Mouse (Mus musculus) limb, embryonic 13.5 days (tissue): ENCODE data around the gene Tmem104. TPM values are rescaled to one million over a fixed set of nuclear protein-coding genes. Genes with fewer than 3 reads are reported as not detected.

Experiments used
- ATAC-seq: fragments of 200-750 bp; cut with Nextera tagmentation; 2 replicates; pipeline ENCODE4 v1.8.0; 2017; ENCODE audit warnings: low read depth, moderate number of reproducible peaks, moderate TSS enrichment; ENCODE audit not compliant: low FRiP score
- H3K27ac ChIP-seq: fragments of 300-500 bp; sonication (generic); 2 replicates; pipeline ENCODE4 v1.5.1; 2015; ENCODE audit warnings: inconsistent platforms, mild to moderate bottlenecking, moderate library complexity
- H3K27me3 ChIP-seq: fragments of 300-500 bp; sonication (generic); 2 replicates; pipeline ENCODE4 v1.6.1; 2015; ENCODE audit warnings: mild to moderate bottlenecking, inconsistent platforms
- H3K36me3 ChIP-seq: fragments of 300-500 bp; sonication (generic); 2 replicates; pipeline ENCODE4 v1.6.1; 2015; ENCODE audit warnings: inconsistent platforms, mild to moderate bottlenecking, moderate library complexity
- H3K4me1 ChIP-seq: fragments of 300-500 bp; sonication (generic); 2 replicates; pipeline ENCODE4 v1.6.1; 2015; ENCODE audit warnings: inconsistent platforms
- H3K4me2 ChIP-seq: fragments of 300-500 bp; sonication (generic); replicated peaks from 2 replicates; pipeline ENCODE4 v1.6.1; 2015; ENCODE audit warnings: inconsistent platforms, mild to moderate bottlenecking, moderate library complexity
- H3K4me3 ChIP-seq: fragments of 300-500 bp; sonication (generic); 2 replicates; pipeline ENCODE4 v1.5.1; 2015; ENCODE audit warnings: moderate library complexity, mild to moderate bottlenecking, inconsistent platforms
- H3K9ac ChIP-seq: fragments of 300-500 bp; sonication (generic); 2 replicates; pipeline ENCODE4 v1.6.1; 2015; ENCODE audit warnings: mild to moderate bottlenecking, inconsistent platforms
- H3K9me3 ChIP-seq: fragments of 300-500 bp; sonication (generic); 2 replicates; pipeline ENCODE4 v1.6.1; 2016; ENCODE audit warnings: inconsistent platforms
- WGBS: fragments of 180-500 bp; shearing (Covaris S2); methylation state at CpG from one replicate; pipeline ENCODE4 v1.1.7; 2015; 5-methylcytosine and 5-hydroxymethylcytosine counted together
- polyA plus RNA-seq: library from polyadenylated mRNA; unstranded; fragments of >200 nt; fragmentation: Nextera tagmentation; extraction: Ambion mirVana; gene quantifications from 2 replicates; pipeline ENCODE4 v1.2.1, GENCODE M21; 2015

The Tmem104 gene
- polyA plus RNA-seq, 1 experiment from 2014 or later, result 10.9 TPM

- WGBS, result 40% methylated on average over 14 of the region's 14 CpGs
- H3K4me3 ChIP-seq, result no peak overlapping the region
- peaks cover 58% of the 10 kb centered on the region for H3K27me3 ChIP-seq
- H3K9me3 ChIP-seq, result no peaks in the 10 kb centered on the region
- H3K9ac ChIP-seq, result no peak overlapping the region
- no peak for ATAC-seq
- H3K4me1 ChIP-seq, result peaks cover 42% of the 10 kb centered on the region
- H3K4me2 ChIP-seq, result no peak overlapping the region
- no peak overlapping the region for H3K27ac ChIP-seq
- H3K36me3 ChIP-seq, result no peaks in the 10 kb centered on the region
These were observed 39.7 kb downstream of the Tmem104 start for GRCm38 (mm10) chr11:115226811-115227491.

- Histone ChIP-seq H3K9me3 (no peaks in the 10 kb centered on the region), H3K4me1 (peaks cover 40% of the 10 kb centered on the region), H3K4me2 (no peak overlapping the region), H3K27me3 (peaks cover 61% of the 10 kb centered on the region), H3K4me3 (no peak overlapping the region), H3K27ac (no peak overlapping the region), H3K36me3 (no peaks in the 10 kb centered on the region), H3K9ac (no peak overlapping the region)
- ATAC-seq, result no peak
- WGBS, result 26% methylated on average over 12 of the region's 12 CpGs
These were observed 40.4 kb downstream of the Tmem104 start for GRCm38 (mm10) chr11:115227640-115228039.

GRCm38 (mm10) chr11:115228430-115228829 lies 41.1 kb downstream of the Tmem104 start:
- H3K9me3 ChIP-seq, result no peaks in the 10 kb centered on the region
- H3K9ac ChIP-seq, result no peak overlapping the region
- ATAC-seq, result no peak
- 50% methylated on average over 7 of the region's 7 CpGs for WGBS
- peaks cover 57% of the 10 kb centered on the region for H3K27me3 ChIP-seq
- no peak overlapping the region for H3K4me3 ChIP-seq
- no peak overlapping the region for H3K27ac ChIP-seq
- H3K4me1 ChIP-seq, result peaks cover 41% of the 10 kb centered on the region
- no peaks in the 10 kb centered on the region for H3K36me3 ChIP-seq
- H3K4me2 ChIP-seq, result no peak overlapping the region

GRCm38 (mm10) chr11:115229021-115229930 lies 42.0 kb downstream of the Tmem104 start:
- Histone ChIP-seq H3K4me3 (no peak overlapping the region), H3K4me1 (peaks cover 43% of the 10 kb centered on the region), H3K36me3 (no peaks in the 10 kb centered on the region), H3K27me3 (peaks cover 52% of the 10 kb centered on the region), H3K4me2 (no peak overlapping the region), H3K9me3 (no peaks in the 10 kb centered on the region), H3K9ac (no peak overlapping the region), H3K27ac (no peak overlapping the region)
- 49% methylated on average over 15 of the region's 15 CpGs for WGBS
- ATAC-seq, result no peak

- H3K27me3 ChIP-seq, result peaks cover 60% of the 10 kb centered on the region
These were observed 44.1 kb downstream of the Tmem104 start for GRCm38 (mm10) chr11:115231168-115231915.

GRCm38 (mm10) chr11:115231924-115232323 lies 44.6 kb downstream of the Tmem104 start:
- no peak overlapping the region for H3K4me2 ChIP-seq

More at GRCm38 (mm10) chr11:115231168-115231915, 44.1 kb downstream of the Tmem104 start:
- WGBS, result 45% methylated on average over 14 of the region's 14 CpGs
- H3K9ac ChIP-seq, result no peak overlapping the region
- no peak overlapping the region for H3K4me2 ChIP-seq
- no peaks in the 10 kb centered on the region for H3K36me3 ChIP-seq
- peaks cover 43% of the 10 kb centered on the region for H3K4me1 ChIP-seq
- no peak overlapping the region for H3K27ac ChIP-seq
- ATAC-seq, result no peak
- no peak overlapping the region for H3K4me3 ChIP-seq
- H3K9me3 ChIP-seq, result no peaks in the 10 kb centered on the region

GRCm38 (mm10) chr11:115232889-115233288 lies 45.6 kb downstream of the Tmem104 start:
- no peak for ATAC-seq
- H3K4me3 ChIP-seq, result no peak overlapping the region
- no peaks in the 10 kb centered on the region; the same call in 1 of the 2 replicates for H3K36me3 ChIP-seq
- H3K9me3 ChIP-seq, result no peaks in the 10 kb centered on the region
- H3K9ac ChIP-seq, result no peak overlapping the region
- WGBS, result 77% methylated on average over 5 of the region's 5 CpGs
- peaks cover 53% of the 10 kb centered on the region for H3K27me3 ChIP-seq
- H3K27ac ChIP-seq, result no peak overlapping the region
- H3K4me2 ChIP-seq, result no peak overlapping the region
- H3K4me1 ChIP-seq, result peaks cover 41% of the 10 kb centered on the region

More at GRCm38 (mm10) chr11:115231924-115232323, 44.6 kb downstream of the Tmem104 start:
- Histone ChIP-seq H3K27me3 (peaks cover 59% of the 10 kb centered on the region), H3K4me1 (peaks cover 42% of the 10 kb centered on the region), H3K4me3 (no peak overlapping the region), H3K9ac (no peak overlapping the region), H3K36me3 (no peaks in the 10 kb centered on the region), H3K27ac (no peak overlapping the region), H3K9me3 (no peaks in the 10 kb centered on the region)
- 59% methylated on average over 9 of the region's 9 CpGs for WGBS
- ATAC-seq, result no peak

GRCm38 (mm10) chr11:115233526-115234290 lies 46.4 kb downstream of the Tmem104 start:
- peaks cover 41% of the 10 kb centered on the region for H3K4me1 ChIP-seq
- no peaks in the 10 kb centered on the region for H3K9me3 ChIP-seq
- no peak overlapping the region for H3K27ac ChIP-seq
- no peaks in the 10 kb centered on the region; the same call in 1 of the 2 replicates for H3K36me3 ChIP-seq
- H3K4me3 ChIP-seq, result no peak overlapping the region
- 46% methylated on average over 20 of the region's 20 CpGs for WGBS
- no peak for ATAC-seq
- H3K27me3 ChIP-seq, result peaks cover 45% of the 10 kb centered on the region; the same call in 1 of the 2 replicates
- H3K4me2 ChIP-seq, result no peak overlapping the region
- no peak overlapping the region for H3K9ac ChIP-seq

- Histone ChIP-seq H3K4me2 (no peak overlapping the region), H3K27ac (no peak overlapping the region), H3K9ac (no peak overlapping the region), H3K36me3 (peaks cover 1% of the 10 kb centered on the region; the same call in 1 of the 2 replicates), H3K4me1 (peaks cover 41% of the 10 kb centered on the region), H3K27me3 (peaks cover 37% of the 10 kb centered on the region; the same call in 1 of the 2 replicates), H3K9me3 (no peaks in the 10 kb centered on the region), H3K4me3 (no peak overlapping the region)
- WGBS, result 70% methylated on average over 15 of the region's 15 CpGs
- no peak for ATAC-seq
These were observed 47.2 kb downstream of the Tmem104 start for GRCm38 (mm10) chr11:115234320-115235044.

- peaks cover 6% of the 10 kb centered on the region; the same call in 1 of the 2 replicates for H3K36me3 ChIP-seq
- WGBS, result 22% methylated on average over 5 of the region's 5 CpGs
- H3K27ac ChIP-seq, result no peak overlapping the region
- no peaks in the 10 kb centered on the region for H3K9me3 ChIP-seq
- peaks cover 36% of the 10 kb centered on the region for H3K4me1 ChIP-seq
- no peak overlapping the region for H3K4me3 ChIP-seq
- no peak for ATAC-seq
- no peak overlapping the region for H3K9ac ChIP-seq
- peaks cover 25% of the 10 kb centered on the region; the same call in 1 of the 2 replicates for H3K27me3 ChIP-seq
- H3K4me2 ChIP-seq, result no peak overlapping the region
These were observed 49.3 kb downstream of the Tmem104 start for GRCm38 (mm10) chr11:115236570-115236969.

- no peak overlapping the region for H3K9ac ChIP-seq
- H3K36me3 ChIP-seq, result peaks cover 34% of the 10 kb centered on the region
- ATAC-seq, result no peak
- H3K4me2 ChIP-seq, result no peak overlapping the region
- H3K27ac ChIP-seq, result no peak overlapping the region
- H3K27me3 ChIP-seq, result peaks cover 26% of the 10 kb centered on the region
- WGBS, result 81% methylated on average over 11 of the region's 11 CpGs
- H3K4me1 ChIP-seq, result peaks cover 17% of the 10 kb centered on the region
- no peaks in the 10 kb centered on the region for H3K9me3 ChIP-seq
- no peak overlapping the region for H3K4me3 ChIP-seq
These were observed 54.1 kb downstream of the Tmem104 start for GRCm38 (mm10) chr11:115241402-115241801.
